Mouse (Mus musculus): Measurements from ENCODE around the gene Arhgap8. TPM values are rescaled to one million over a fixed set of nuclear protein-coding genes. Genes with fewer than 3 reads are reported as not detected.

Arhgap8 gene
- total and polyA plus RNA-seq, 3 experiments = not detected

- Histone ChIP-seq H3K9me3 (replicated peaks; ENCODE audit: insufficient read depth, low read length) (no peaks in the 10 kb centered on the region), H3K9ac (ENCODE audit: control insufficient read depth, low read depth, low read length, poor library complexity, severe bottlenecking) (no peak overlapping the region), H3K4me3 (ENCODE audit: control insufficient read depth in 1 of 2, insufficient read depth in 1 of 2, low read depth in 2 of 2, low read length in 2 of 2) (no peak overlapping the region), H3K27me3 (ENCODE audit: control insufficient read depth in 1 of 2, insufficient read depth in 2 of 2, low read length in 2 of 2) (no peaks in the 10 kb centered on the region), H3K4me1 (ENCODE audit: control insufficient read depth in 1 of 2, insufficient read depth in 2 of 2, low read length in 2 of 2) (no peaks in the 10 kb centered on the region), H3K79me2 (ENCODE audit: control insufficient read depth, insufficient read depth, low read length, poor library complexity) (no peaks in the 10 kb centered on the region), H3K36me3 (ENCODE audit: control insufficient read depth in 1 of 2, insufficient read depth in 2 of 2, low read length in 2 of 2) (no peaks in the 10 kb centered on the region), H3K27ac (ENCODE audit: control insufficient read depth, low read depth, low read length) (no peak overlapping the region)
- DNase-seq (ENCODE audit: low read depth, low spot score) = no peak
- TF ChIP-seq ZKSCAN1 (IDR thresholded peaks at IDR 0.05; ENCODE audit: low read depth, low read length) (no peak), GABPA (IDR thresholded peaks at IDR 0.05; ENCODE audit: low read depth, low read length) (no peak), BHLHE40 (IDR thresholded peaks at IDR 0.05; ENCODE audit: borderline replicate concordance, low read depth, low read length) (no peak), POLR2AphosphoS5 (IDR thresholded peaks at IDR 0.05; ENCODE audit: borderline replicate concordance, low read depth, low read length) (no peak), ZNF384 (IDR thresholded peaks at IDR 0.05; ENCODE audit: low read depth, low read length) (no peak), UBTF (IDR thresholded peaks at IDR 0.05; ENCODE audit: borderline replicate concordance, insufficient read depth, low read depth, low read length) (no peak), HCFC1 (IDR thresholded peaks at IDR 0.05; ENCODE audit: low read depth, low read length) (no peak), USF2 (IDR thresholded peaks at IDR 0.05; ENCODE audit: borderline replicate concordance in 1 of 2, insufficient read depth in 1 of 2, low read depth in 1 of 2, low read length in 2 of 2) (no peak), ZC3H11A (IDR thresholded peaks at IDR 0.05; ENCODE audit: low read depth, low read length) (no peak), ELF1 (IDR thresholded peaks at IDR 0.05; ENCODE audit: low read depth, low read length) (no peak), ETS1 (IDR thresholded peaks at IDR 0.05; ENCODE audit: low read depth, low read length) (no peak), MEF2A (IDR thresholded peaks at IDR 0.05; ENCODE audit: extremely low read depth, insufficient replicate concordance, low read depth, low read length, poor library complexity, severe bottlenecking) (no peak), MYB (IDR thresholded peaks at IDR 0.05; ENCODE audit: low read depth, low read length) (no peak), POLR2A (IDR thresholded peaks at IDR 0.05; ENCODE audit: control insufficient read depth in 1 of 2, insufficient read depth in 1 of 2, low read depth in 1 of 2, low read length in 2 of 2, poor library complexity in 1 of 2) (no peak), KAT2A (conservative IDR thresholded peaks at IDR 0.05; ENCODE audit: low read depth, low read length) (no peak), USF1 (IDR thresholded peaks at IDR 0.05; ENCODE audit: low read depth, low read length) (no peak), CHD2 (IDR thresholded peaks at IDR 0.05; ENCODE audit: low read length) (no peak), NELFE (IDR thresholded peaks at IDR 0.05; ENCODE audit: low read depth, low read length) (no peak), E2F4 (IDR thresholded peaks at IDR 0.05; ENCODE audit: borderline replicate concordance, low read depth, low read length) (no peak)
Measured at GRCm38 (mm10) chr15:84680545-84681454, 39.1 kb upstream of the Arhgap8 start.

Data from MEL (cell line).